ENCODE assay signal across 7 mouse cellular contexts in genomic region chr1:136625019-136625895, GRCm38 (mm10). TPM values are rescaled to one million over a fixed set of nuclear protein-coding genes. Genes with fewer than 3 reads are reported as not detected.
DNase-seq lines count a peak whose midpoint lies in the region; ATAC-seq lines count a peak whose summit lies in the region.

No protein-coding gene starts in this region.

- peak; percentile 74 for ATAC-seq in intestine, embryonic 15.5 days

- 1% methylated on average over 89 of the region's 92 CpGs for WGBS in intestine, embryonic 15.5 days
- 2% methylated on average over 77 of the region's 92 CpGs for WGBS in limb, embryonic 10.5 days
- WGBS in midbrain, embryonic 10.5 days: 3% methylated on average over 82 of the region's 92 CpGs

- no peaks in the 10 kb centered on the region for H3K27me3 ChIP-seq in intestine, embryonic 15.5 days (replicated peaks)
- no peaks in the 10 kb centered on the region for H3K27me3 ChIP-seq in limb, embryonic 10.5 days (ENCODE audit: low read depth, poor library complexity, severe bottlenecking)
- no peaks in the 10 kb centered on the region for H3K27me3 ChIP-seq in midbrain, embryonic 10.5 days (ENCODE audit: low read depth, poor library complexity, severe bottlenecking)

- H3K9me3 ChIP-seq in intestine, embryonic 15.5 days: no peaks in the 10 kb centered on the region
- H3K9me3 ChIP-seq in limb, embryonic 10.5 days (replicated peaks): no peaks in the 10 kb centered on the region
- H3K9me3 ChIP-seq in midbrain, embryonic 10.5 days (replicated peaks): 0 out of 2 replicates have a peak, but pooled peaks cover 4% of the 10 kb centered on the region

- DNase-seq in adrenal gland, postnatal 10 days: peak; percentile 70
- DNase-seq in embryo, embryonic 11 days: peak; percentile 54
- peak; percentile 45 for DNase-seq in gastrocnemius, postnatal 25 days
- peak; percentile 74 for DNase-seq in limb, embryonic 10.5 days (ENCODE audit: low spot score)
- DNase-seq in midbrain, embryonic 10.5 days (ENCODE audit: low spot score): peak; percentile 63
- peak; percentile 14 to 16 for DNase-seq in spleen, postnatal 14 days (ENCODE audit: low spot score in 2 of 2)

- peak overlapping the region; percentile 87 for H3K4me2 ChIP-seq in intestine, embryonic 15.5 days (replicated peaks)

- H3K4me3 ChIP-seq in intestine, embryonic 15.5 days (replicated peaks): peak overlapping the region; percentile 87
- H3K4me3 ChIP-seq in limb, embryonic 10.5 days: peak overlapping the region; percentile 82
- peak overlapping the region; percentile 97 for H3K4me3 ChIP-seq in midbrain, embryonic 10.5 days

- peak overlapping the region; percentile 93 for H3K9ac ChIP-seq in intestine, embryonic 15.5 days

- no peaks in the 10 kb centered on the region for H3K36me3 ChIP-seq in intestine, embryonic 15.5 days
- H3K36me3 ChIP-seq in limb, embryonic 10.5 days: peaks cover 46% of the 10 kb centered on the region
- peaks cover 45% of the 10 kb centered on the region for H3K36me3 ChIP-seq in midbrain, embryonic 10.5 days

- H3K4me1 ChIP-seq in intestine, embryonic 15.5 days (replicated peaks): peaks cover 19% of the 10 kb centered on the region
- H3K4me1 ChIP-seq in limb, embryonic 10.5 days: peaks cover 37% of the 10 kb centered on the region
- peaks cover 43% of the 10 kb centered on the region for H3K4me1 ChIP-seq in midbrain, embryonic 10.5 days

- peak overlapping the region; percentile 91 for H3K27ac ChIP-seq in intestine, embryonic 15.5 days
- peak overlapping the region; percentile 98 for H3K27ac ChIP-seq in limb, embryonic 10.5 days
- H3K27ac ChIP-seq in midbrain, embryonic 10.5 days (replicated peaks): peak overlapping the region; percentile 97

RNA-seq across cellular contexts. Expression of gene Zfp281, which starts 0.6 kb away (rescaled TPM):
- 10 to 100 TPM; 14.8 to 17.1 TPM for total RNA-seq in adrenal gland, postnatal 10 days (2021)
- total RNA-seq in gastrocnemius, postnatal 25 days (2021): 10 to 100 TPM in 1 of 2 experiments, 1 to 10 TPM in 1; 8.3 to 10.2 TPM
- 12.4 and 16.5 TPM in 2 replicates for polyA plus RNA-seq in intestine, embryonic 15.5 days (2015; fragmentation: Nextera tagmentation; extraction: Ambion mirVana)
- 31.2 and 32.4 TPM in 2 replicates for polyA plus RNA-seq in limb, embryonic 10.5 days (2016; fragmentation: Nextera tagmentation; extraction: Ambion mirVana)
- polyA plus RNA-seq in midbrain, embryonic 10.5 days (2016; fragmentation: Nextera tagmentation; extraction: Ambion mirVana): 28.4 and 29.8 TPM in 2 replicates

Comparison
In these comparisons a context has a peak if more than half of its experiments do, and no peak if none do; other contexts are left out.
1. Peak in every context shown above with its lines: DNase-seq, ATAC-seq, H3K4me3 ChIP-seq and H3K27ac ChIP-seq.
2. DNase-seq: peak in every context shown above with its lines; median percentile 74 in limb, embryonic 10.5 days; 70 in adrenal gland, postnatal 10 days; 63 in midbrain, embryonic 10.5 days; 54 in embryo, embryonic 11 days; 45 in gastrocnemius, postnatal 25 days; 15 in spleen, postnatal 14 days.